Mouse (Mus musculus): Measurements from ENCODE around the gene Hist2h2ab.

DNA sequence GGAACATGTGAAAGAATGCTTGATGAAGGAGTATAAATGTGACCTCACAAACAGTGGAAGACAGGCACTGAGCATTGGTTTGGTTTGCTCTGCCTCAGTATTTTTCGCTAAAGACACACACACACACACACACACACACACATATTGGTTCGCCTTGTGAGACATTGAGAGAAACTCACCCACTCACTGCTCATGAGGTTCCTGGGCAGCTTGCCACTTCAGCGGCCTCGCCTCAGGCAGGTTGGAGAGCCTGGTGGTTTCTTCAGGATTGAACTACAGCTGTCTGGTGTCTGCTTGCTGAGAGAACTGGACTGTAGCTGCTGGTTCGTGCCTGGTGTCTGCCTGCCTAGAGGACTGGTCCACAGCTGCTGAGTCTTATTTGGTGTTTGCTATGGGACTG is 40.6 kb downstream of the Hist2h2ab start:
- no peak for TF ChIP-seq TAL1 (IDR thresholded peaks at IDR 0.05; ENCODE audit: low read length)
- TF ChIP-seq POLR2A (IDR thresholded peaks at IDR 0.05; ENCODE audit: control insufficient read depth in 1 of 2, insufficient read depth in 1 of 2, low read depth in 1 of 2, low read length in 2 of 2, poor library complexity in 1 of 2): no peak
- no peak for TF ChIP-seq CTCF (IDR thresholded peaks at IDR 0.05 in 2 of 3, conservative IDR thresholded peaks at IDR 0.05 in 1 of 3; ENCODE audit: control insufficient read depth in 1 of 3, insufficient read depth in 1 of 3, low read depth in 2 of 3, low read length in 3 of 3, poor library complexity in 1 of 3, severe bottlenecking in 1 of 3)
- no peak for TF ChIP-seq POLR2AphosphoS5 (IDR thresholded peaks at IDR 0.05; ENCODE audit: borderline replicate concordance, low read depth, low read length)
- no peak for TF ChIP-seq ZNF384 (IDR thresholded peaks at IDR 0.05; ENCODE audit: low read depth, low read length)
- no peak for TF ChIP-seq USF1 (IDR thresholded peaks at IDR 0.05; ENCODE audit: low read depth, low read length)
- no peak for TF ChIP-seq MXI1 (IDR thresholded peaks at IDR 0.05; ENCODE audit: low read depth, low read length)
- no peak for TF ChIP-seq ZKSCAN1 (IDR thresholded peaks at IDR 0.05; ENCODE audit: low read depth, low read length)

All from MEL (cell line).